Mouse (Mus musculus) midbrain, embryonic 12.5 days (tissue): ENCODE data around the gene Slamf7. TPM values are rescaled to one million over a fixed set of nuclear protein-coding genes. Genes with fewer than 3 reads are reported as not detected.

Experiments used
- ATAC-seq: fragments of 200-750 bp; cut with Nextera tagmentation; 2 replicates; pipeline ENCODE4 v1.8.0; 2017; ENCODE audit warnings: low read depth, moderate TSS enrichment, moderate library complexity; ENCODE audit not compliant: low FRiP score
- H3K27ac ChIP-seq: fragments of 300-500 bp; sonication (generic); replicated peaks from 2 replicates; pipeline ENCODE4 v1.5.1; 2016; ENCODE audit warnings: mild to moderate bottlenecking
- H3K27me3 ChIP-seq: fragments of 300-500 bp; sonication (generic); 2 replicates; pipeline ENCODE4 v1.6.1; 2016; ENCODE audit warnings: mild to moderate bottlenecking
- H3K36me3 ChIP-seq: fragments of 300-500 bp; sonication (generic); 2 replicates; pipeline ENCODE4 v1.6.1; 2016
- H3K4me1 ChIP-seq: fragments of 300-500 bp; sonication (generic); 2 replicates; pipeline ENCODE4 v1.6.1; 2016
- H3K4me2 ChIP-seq: fragments of 300-500 bp; sonication (generic); replicated peaks from 2 replicates; pipeline ENCODE4 v1.6.1; 2016; ENCODE audit warnings: mild to moderate bottlenecking, moderate library complexity
- H3K4me3 ChIP-seq: fragments of 300-500 bp; sonication (generic); 2 replicates; pipeline ENCODE4 v1.5.1; 2016; ENCODE audit warnings: mild to moderate bottlenecking
- H3K9ac ChIP-seq: fragments of 300-500 bp; sonication (generic); replicated peaks from 2 replicates; pipeline ENCODE4 v1.6.1; 2016; ENCODE audit warnings: mild to moderate bottlenecking, moderate library complexity
- H3K9me3 ChIP-seq: fragments of 300-500 bp; sonication (generic); 2 replicates; pipeline ENCODE4 v1.6.1; 2016; ENCODE audit warnings: mild to moderate bottlenecking
- WGBS: fragments of 180-500 bp; shearing (Covaris S2); methylation state at CpG from one replicate; pipeline ENCODE4 v1.1.7; 2016; 5-methylcytosine and 5-hydroxymethylcytosine counted together
- microRNA-seq: library from miRNA; unstranded; fragments of <30 nt; microRNA quantifications from one replicate; pipeline ENCODE4, GENCODE M21; 2017
- polyA plus RNA-seq: library from polyadenylated mRNA; unstranded; fragments of >200 nt; fragmentation: Nextera tagmentation; extraction: Ambion mirVana; gene quantifications from 2 replicates; pipeline ENCODE4 v1.2.1, GENCODE M21; 2016

Gene Slamf7
- polyA plus RNA-seq, 1 experiment from 2014 or later, result not detected

DNA sequence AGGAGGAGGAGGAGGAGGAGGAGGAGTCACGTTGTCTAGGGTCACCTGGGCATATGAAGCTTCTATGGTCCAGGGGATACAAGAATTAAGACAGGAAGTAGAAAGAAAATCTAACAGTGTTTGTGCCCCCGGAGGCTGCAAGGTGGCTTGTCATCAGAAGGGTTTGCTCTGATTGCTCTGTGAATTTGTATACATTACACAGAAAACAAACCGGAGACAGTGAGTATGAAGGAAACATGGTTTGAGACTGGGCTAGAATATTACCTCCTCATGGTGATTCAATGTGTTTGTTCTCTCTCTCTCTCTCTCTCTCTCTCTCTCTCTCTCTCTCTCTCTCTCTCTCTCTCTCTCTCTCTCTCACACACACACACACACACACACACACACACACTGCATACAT, 46.2 kb downstream of the Slamf7 start:
- no peak for ATAC-seq
- Histone ChIP-seq H3K4me2 (no peak overlapping the region), H3K27me3 (no peaks in the 10 kb centered on the region), H3K27ac (no peak overlapping the region), H3K4me1 (no peaks in the 10 kb centered on the region), H3K4me3 (no peak overlapping the region), H3K9me3 (no peaks in the 10 kb centered on the region), H3K36me3 (no peaks in the 10 kb centered on the region), H3K9ac (no peak overlapping the region)
- 83% methylated on average over 3 of the region's 3 CpGs for WGBS

DNA sequence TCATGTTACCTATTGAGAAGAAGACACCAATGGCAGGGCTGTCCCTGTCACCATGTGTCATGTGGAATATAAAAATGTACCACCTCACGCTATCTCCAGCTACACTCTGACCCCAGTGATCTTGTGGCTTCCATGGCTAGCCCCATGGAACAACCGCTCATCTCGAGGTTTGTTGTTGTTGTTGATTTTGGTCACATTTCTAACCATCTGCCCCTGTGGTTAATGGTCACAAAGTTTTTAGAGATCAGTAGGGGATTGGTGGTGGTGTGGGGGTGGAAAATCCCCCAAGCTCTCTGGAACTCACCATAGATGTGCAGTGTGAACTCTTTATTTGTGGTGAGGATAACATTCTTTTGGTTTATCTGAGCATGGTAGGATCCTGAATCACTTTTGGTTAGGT, 48.1 kb downstream of the Slamf7 start:
- Histone ChIP-seq H3K36me3 (no peaks in the 10 kb centered on the region), H3K27me3 (no peaks in the 10 kb centered on the region), H3K4me1 (no peaks in the 10 kb centered on the region), H3K4me2 (no peak overlapping the region), H3K27ac (no peak overlapping the region), H3K9me3 (no peaks in the 10 kb centered on the region), H3K4me3 (no peak overlapping the region), H3K9ac (no peak overlapping the region)
- no peak for ATAC-seq
- 87% methylated on average over 3 of the region's 3 CpGs for WGBS

DNA sequence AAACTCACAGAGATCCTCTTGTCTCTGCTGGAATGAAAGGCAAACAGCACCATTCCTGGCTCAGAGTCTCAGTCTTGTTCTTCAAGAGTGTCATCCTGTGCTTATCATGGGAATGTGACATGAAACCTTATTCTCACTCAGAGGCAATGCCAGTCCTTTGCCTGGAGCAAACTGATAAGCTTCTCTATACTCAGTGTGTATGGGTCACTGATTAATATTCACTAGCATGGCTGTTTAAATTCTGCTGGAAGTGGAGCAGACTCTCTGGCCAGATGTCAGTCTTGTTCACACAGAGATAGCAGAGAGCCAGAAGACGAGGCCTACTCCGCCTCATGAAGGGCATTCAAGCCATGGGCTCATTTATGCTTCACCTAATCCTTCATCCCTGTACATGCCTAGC, 68.3 kb downstream of the Slamf7 start:
- no peaks in the 10 kb centered on the region for H3K9me3 ChIP-seq
- H3K36me3 ChIP-seq, result no peaks in the 10 kb centered on the region
- H3K4me3 ChIP-seq, result no peak overlapping the region
- H3K27me3 ChIP-seq, result no peaks in the 10 kb centered on the region
- H3K9ac ChIP-seq, result no peak overlapping the region
- no peak overlapping the region for H3K4me2 ChIP-seq
- no peaks in the 10 kb centered on the region for H3K4me1 ChIP-seq
- ATAC-seq, result no peak
- WGBS, result 81% methylated on average over 2 of the region's 2 CpGs
- no peak overlapping the region for H3K27ac ChIP-seq

Small RNA genes within 50 kb of the gene (microRNA-seq; reads per million reads assigned to microRNA genes)
- not detected for gene Mir7683

Other genes starting within 250 kb of the Slamf7 start
- gene Usf1, start 241.7 kb downstream of the Slamf7 start, polyA plus RNA-seq, result 175 and 190 TPM in 2 replicates
- gene Tstd1, start 234.2 kb downstream of the Slamf7 start, polyA plus RNA-seq, result 9.9 and 10.5 TPM in 2 replicates
- gene F11r, start 215.5 kb downstream of the Slamf7 start, polyA plus RNA-seq, result 10.1 and 12.4 TPM in 2 replicates
- gene Alyref2, start 149.6 kb downstream of the Slamf7 start, polyA plus RNA-seq, result 19.0 and 21.8 TPM in 2 replicates
- not detected in 2 replicates for gene Itln1, start 117.7 kb downstream of the Slamf7 start, polyA plus RNA-seq
- not detected in 2 replicates for gene Cd244a, start 93.8 kb downstream of the Slamf7 start, polyA plus RNA-seq
- 0.10 TPM in 1 of 2 replicates, not detected in the other for gene Ly9, start 45.6 kb downstream of the Slamf7 start, polyA plus RNA-seq
- gene Cd48, start 29.0 kb upstream of the Slamf7 start, polyA plus RNA-seq, result 0.39 and 0.79 TPM in 2 replicates
- 0.09 and 0.19 TPM in 2 replicates for gene Slamf1, start 114.1 kb upstream of the Slamf7 start, polyA plus RNA-seq
- 0.64 and 0.99 TPM in 2 replicates for gene Cd84, start 186.7 kb upstream of the Slamf7 start, polyA plus RNA-seq
- gene Gm10521, start 242.6 kb upstream of the Slamf7 start, polyA plus RNA-seq, result 0.09 TPM in 1 of 2 replicates, not detected in the other